Mouse (Mus musculus) cortical plate, adult 2 months (tissue): ENCODE measurements around the gene Gcc1.

ENCODE experiments used
- CTCF ChIP-seq: fragments of 200-500 bp; IDR thresholded peaks from 2 replicates; pipeline ENCODE4 v1.5.1; 2011; ENCODE audit warnings: mild to moderate bottlenecking, control low read depth, low read length; ENCODE audit not compliant: insufficient read depth; ENCODE audit errors: extremely low read depth
- POLR2A ChIP-seq: fragments of 200-500 bp; IDR thresholded peaks from 2 replicates; pipeline ENCODE4 v1.6.1; 2011; ENCODE audit warnings: mild to moderate bottlenecking, low read length, control low read depth; ENCODE audit not compliant: insufficient read depth; ENCODE audit errors: extremely low read depth

GRCm38 (mm10) chr6:28425019-28425418, 3.2 kb downstream of the Gcc1 start:
- TF ChIP-seq CTCF (no peak), POLR2A (no peak)
